Mouse (Mus musculus): ENCODE results near the gene Dnal1.
"Not testable (repeated sequence)": the region's sequence is repeated elsewhere in the genome, so short reads cannot be mapped to it uniquely, and the experiment has no call there.

Dnal1 gene

GRCm38 (mm10) chr12:84114153-84114994, at the start of gene Dnal1:
TSS of gene Dnal1 (plus strand) at chr12:84114366.
- DNase-seq, result peak; percentile 94

DNA sequence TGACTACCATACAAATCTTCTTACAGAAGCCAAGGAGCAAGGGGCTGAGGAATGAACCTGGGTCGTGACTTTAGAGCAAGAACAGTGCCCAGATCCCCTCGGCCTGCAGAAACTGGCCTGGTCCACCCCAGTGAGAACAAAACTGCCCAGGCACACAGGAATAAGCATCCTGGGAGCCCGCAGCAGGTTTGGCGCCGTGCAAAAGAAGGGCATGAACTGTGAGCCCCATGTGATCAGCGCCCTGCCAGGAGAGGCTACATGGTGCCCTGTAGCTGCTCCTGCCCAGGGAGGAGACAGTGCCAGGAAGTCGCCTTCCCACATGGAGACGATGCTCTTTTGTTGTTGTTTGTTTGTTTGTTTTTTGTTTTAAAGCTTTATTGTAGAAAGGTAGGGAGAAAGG, 49.5 kb upstream of the Dnal1 start:
- DNase-seq, result no peak

DNA sequence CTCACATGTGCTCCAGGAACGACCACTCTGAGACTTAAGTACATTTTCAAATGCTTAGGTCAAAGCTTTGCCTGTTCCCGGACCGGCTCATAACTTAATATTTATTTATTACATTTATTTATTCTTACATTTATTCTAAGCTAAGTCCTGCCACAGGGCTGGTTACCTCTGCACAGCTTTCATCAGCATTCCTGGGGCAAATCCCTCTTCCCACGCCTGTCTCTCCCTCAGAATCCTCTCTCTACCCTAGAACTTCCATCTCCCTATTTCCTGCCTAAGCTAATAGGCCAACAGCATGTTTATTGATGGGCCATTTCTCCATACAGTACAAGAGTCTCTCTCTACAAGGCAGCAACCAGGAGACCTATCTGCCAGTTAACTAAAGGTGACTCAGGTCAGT, 46.4 kb upstream of the Dnal1 start:
- no peak for DNase-seq

DNA sequence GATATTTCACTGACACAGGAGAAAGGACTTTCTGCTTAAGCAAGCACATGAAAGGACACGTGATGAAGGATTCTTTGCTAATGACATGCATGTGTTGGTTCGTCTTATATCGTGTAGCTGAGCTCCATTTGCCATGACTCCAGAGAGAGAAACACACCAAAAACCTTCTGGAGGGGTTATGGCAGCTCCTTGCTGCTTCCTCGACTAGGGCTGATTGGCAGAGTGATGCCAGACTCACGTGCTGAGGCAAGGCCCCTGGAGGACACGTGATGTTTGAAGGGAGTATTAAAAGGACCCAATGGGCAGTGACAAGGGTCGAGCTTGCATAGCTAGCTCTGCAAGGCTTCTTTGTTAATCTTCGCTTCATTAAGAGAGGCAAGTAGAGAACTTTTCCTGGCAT, 45.9 kb upstream of the Dnal1 start:
- no peak for DNase-seq

- no peak for DNase-seq
Measured at GRCm38 (mm10) chr12:84068986-84069385, 45.2 kb upstream of the Dnal1 start, which contains the start of gene Acot5. TSS of gene Acot5 (plus strand) at chr12:84069325.

- DNase-seq, result peak; percentile 59
Measured at GRCm38 (mm10) chr12:84069582-84069981, 44.6 kb upstream of the Dnal1 start.

GRCm38 (mm10) chr12:84071696-84072095, 42.5 kb upstream of the Dnal1 start:
- DNase-seq, result no peak

DNA sequence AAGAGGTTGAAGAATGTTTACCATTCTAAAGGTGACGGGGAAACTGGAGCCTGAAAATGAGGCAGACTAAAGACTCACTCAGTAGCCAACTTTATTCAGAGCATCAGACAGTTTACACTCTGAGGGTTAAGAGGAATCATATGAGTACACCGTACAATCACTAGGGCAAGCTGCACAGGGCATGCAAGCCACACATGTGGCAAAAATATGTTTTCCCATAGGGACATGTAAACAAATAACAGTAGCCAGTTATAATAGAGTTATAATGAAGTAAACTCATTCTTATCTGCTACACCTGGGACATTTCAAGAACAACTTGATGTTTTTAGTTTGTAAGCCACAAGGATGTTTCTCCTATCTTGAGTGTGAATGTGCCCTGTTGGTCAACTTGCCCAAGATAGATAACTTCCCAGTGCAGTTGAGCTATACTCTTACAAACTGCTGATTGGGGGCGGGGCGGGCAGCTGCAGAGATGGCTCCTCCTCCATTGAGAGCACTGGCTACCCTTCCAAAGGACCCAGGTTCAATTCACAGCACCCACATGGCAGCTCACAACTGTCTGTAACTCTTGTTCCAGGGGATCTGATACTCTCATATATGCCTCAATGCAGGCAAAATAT, 36.7 kb upstream of the Dnal1 start:
- DNase-seq, result no peak

- DNase-seq, result no peak
Measured at GRCm38 (mm10) chr12:84083842-84084241, 30.3 kb upstream of the Dnal1 start.

GRCm38 (mm10) chr12:84084581-84084980, 29.6 kb upstream of the Dnal1 start:
- no peak for DNase-seq

DNA sequence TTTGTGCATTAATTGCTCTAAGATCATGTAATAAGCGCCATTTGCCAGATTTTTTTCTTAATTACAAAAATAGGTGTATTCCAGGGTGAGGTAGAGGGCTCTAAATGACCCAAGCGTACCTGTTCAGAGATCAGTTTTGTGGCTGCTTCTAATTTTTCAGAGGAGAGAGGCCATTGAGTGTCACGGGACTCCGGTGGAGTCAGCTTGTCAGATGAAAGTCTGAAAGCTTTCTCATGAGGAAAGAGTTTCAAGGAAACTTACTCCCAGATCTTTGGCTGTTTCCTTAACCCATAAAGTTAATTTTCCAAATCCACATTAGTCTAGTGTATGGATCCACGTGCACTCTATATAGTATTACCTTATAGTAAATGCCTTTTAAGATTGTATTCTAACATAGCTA, 19.5 kb upstream of the Dnal1 start:
- not testable (repeated sequence) for DNase-seq

GRCm38 (mm10) chr12:84099605-84100004, 14.6 kb upstream of the Dnal1 start:
- DNase-seq, result no peak

GRCm38 (mm10) chr12:84100071-84100470, 14.1 kb upstream of the Dnal1 start:
- no peak for DNase-seq

DNA sequence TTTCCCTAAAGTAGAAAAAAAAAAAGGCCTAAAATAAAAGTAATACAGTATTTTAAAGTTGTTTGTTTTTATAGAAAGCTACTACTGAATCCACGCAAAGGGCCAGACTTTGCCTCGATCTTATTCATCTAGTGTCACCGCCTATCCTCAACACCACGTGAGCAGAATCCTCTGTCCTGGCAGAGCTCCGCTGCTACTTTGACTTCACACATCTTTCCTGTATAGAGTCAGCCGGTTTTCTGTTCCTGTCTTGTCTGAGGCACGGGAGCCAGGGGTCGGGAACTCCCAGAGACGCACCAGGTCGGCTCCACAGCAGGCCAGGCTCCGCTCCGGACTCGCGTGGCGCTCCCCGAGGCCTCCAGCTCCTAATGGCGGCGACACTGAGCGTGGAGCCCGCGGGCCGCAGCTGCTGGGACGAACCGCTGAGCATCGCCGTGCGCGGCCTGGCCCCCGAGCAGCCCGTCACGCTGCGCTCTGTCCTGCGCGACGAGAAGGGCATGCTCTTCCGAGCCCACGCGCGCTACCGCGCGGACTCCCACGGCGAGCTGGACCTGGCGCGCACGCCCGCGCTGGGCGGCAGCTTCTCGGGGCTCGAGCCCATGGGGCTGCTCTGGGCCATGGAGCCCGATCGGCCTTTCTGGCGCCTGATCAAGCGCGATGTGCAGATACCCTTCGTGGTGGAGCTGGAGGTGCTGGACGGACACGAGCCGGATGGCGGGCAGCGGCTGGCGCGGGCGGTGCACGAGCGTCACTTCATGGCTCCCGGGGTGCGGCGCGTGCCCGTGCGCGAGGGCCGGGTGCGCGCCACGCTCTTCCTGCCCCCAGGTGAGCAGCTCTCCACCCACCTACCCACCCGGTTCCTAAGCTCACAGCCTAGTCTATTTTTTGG, 13.3 kb upstream of the Dnal1 start, which contains the start of gene Acot6:
Acot6 (plus strand) TSS at position 51 of the 889 bp plus-strand sequence.
- peak; percentile 54 for DNase-seq

DNA sequence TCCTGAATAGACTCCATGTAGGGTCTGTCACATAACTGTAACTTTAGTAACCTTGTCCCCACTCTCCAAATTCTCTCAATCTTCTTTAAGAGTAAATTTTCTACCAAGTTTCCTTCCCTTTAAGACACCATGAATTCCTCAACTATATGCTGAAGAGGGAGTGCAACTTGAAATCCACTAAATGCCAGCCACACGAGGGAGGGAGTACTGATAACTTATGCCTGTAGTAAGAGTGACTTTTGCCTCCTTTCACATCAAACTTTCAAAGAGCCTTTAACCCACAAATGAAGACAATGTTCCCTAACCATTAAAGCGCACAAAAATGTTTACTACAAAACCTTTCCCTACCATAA, 12.7 kb upstream of the Dnal1 start:
- no peak for DNase-seq

- DNase-seq, result peak; percentile 13
Measured at GRCm38 (mm10) chr12:84107012-84107411, 7.2 kb upstream of the Dnal1 start.

DNA sequence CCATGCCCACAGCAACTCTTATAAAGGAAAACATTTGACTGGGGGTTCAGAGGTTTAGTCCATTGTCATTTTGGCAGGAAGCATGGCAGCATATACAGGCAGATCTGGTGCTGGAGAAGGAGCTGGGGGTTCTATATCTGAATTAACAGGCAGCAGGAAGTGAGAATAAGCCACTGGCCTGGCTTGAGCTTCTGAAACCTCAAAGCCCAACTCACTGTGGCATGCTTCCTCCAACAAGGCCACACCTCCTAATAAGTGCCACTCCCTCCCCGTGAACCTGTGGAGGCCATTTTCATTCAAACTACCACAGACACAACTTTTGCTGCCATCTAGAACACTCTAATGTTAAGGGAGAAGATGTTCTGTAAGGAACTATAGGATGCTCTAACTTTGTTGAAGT, 6.5 kb upstream of the Dnal1 start:
- no peak for DNase-seq

GRCm38 (mm10) chr12:84109924-84110323, 4.2 kb upstream of the Dnal1 start:
- no peak for DNase-seq

- DNase-seq, result no peak
Measured at GRCm38 (mm10) chr12:84110814-84111213, 3.4 kb upstream of the Dnal1 start.

DNA sequence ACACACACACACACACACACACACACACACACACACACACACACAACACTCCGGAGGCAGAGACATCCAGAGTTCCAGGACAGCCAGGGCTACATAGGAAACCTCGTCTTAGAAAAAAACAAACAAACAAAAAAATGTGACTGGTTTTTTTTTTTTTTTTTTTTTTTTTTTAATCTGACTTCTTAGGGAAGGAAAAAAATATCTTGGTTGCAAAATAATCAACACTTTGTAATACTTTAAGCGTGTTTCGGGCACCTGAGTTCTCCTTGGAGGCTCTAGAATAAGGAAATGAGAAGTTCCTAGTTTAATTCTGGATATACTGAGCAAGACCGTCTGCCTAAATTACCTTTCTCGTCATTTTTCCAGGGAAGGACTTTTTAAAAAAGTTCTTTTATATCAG, 490 bp upstream of the Dnal1 start:
- no peak for DNase-seq

- DNase-seq, result no peak
Measured at GRCm38 (mm10) chr12:84119584-84119983, 5.4 kb downstream of the Dnal1 start.

- no peak for DNase-seq
Measured at GRCm38 (mm10) chr12:84125892-84126291, 11.7 kb downstream of the Dnal1 start.

DNA sequence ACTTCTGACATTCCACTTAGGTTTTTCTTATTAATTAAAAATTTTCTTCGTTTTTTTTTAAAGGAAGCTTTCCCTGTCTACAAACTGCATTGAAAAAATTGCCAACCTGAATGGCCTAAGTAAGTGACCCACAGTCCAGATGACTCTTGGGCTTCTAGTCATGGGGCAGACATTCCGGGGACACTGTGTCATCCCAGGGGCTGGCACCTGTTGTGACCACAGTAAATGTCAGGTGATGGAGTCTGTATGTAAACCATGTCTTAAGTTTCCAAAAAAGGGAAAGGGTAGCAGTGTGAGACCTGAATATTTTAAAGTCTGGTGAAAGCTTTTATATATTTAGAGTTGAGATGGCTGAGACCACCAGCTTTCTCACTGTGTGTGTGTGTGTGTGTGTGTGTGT, 12.7 kb downstream of the Dnal1 start:
- no peak for DNase-seq
